Mouse (Mus musculus): Measurements from ENCODE around the gene Inf2. TPM values are rescaled to one million over a fixed set of nuclear protein-coding genes. Genes with fewer than 3 reads are reported as not detected.
A peak's percentile ranks its signal among the peaks of the same experiment; 100 is the strongest.

Inf2 gene
- total and polyA plus RNA-seq, 3 experiments: 26.1 to 122 (median 55.7) TPM

DNA sequence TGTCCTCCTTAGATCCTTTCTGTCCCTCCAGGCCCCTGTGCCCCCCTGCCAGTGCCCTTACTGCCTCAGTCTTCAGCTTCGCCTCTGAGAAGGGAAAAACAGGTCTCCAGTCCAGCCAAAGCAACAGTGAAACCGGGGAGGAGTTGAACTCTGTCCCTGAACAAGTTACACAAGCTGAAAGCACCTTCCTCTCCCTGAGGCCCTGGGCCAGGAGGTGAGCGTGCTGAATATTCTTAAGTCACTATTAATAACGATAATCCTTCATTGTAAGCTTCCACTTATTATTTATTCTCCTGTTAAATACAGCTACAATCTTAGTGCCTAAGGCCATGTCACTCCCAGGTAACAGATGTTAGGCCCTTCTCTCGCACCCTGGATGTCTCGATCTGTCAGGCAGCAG is 28.9 kb upstream of the Inf2 start:
- H3K79me2 ChIP-seq (ENCODE audit: control insufficient read depth, insufficient read depth, low read length, poor library complexity): no peaks in the 10 kb centered on the region
- peaks cover 4 to 7% of the 10 kb centered on the region in 2 experiments; a peak in 3 of 4 replicates for H3K27me3 ChIP-seq (ENCODE audit: control insufficient read depth in 1 of 2, insufficient read depth in 2 of 2, low read length in 2 of 2)
- no peak for TF ChIP-seq USF2 (IDR thresholded peaks at IDR 0.05; ENCODE audit: borderline replicate concordance in 1 of 2, insufficient read depth in 1 of 2, low read depth in 1 of 2, low read length in 2 of 2)
- TF ChIP-seq POLR2A (IDR thresholded peaks at IDR 0.05; ENCODE audit: control insufficient read depth in 1 of 2, insufficient read depth in 1 of 2, low read depth in 1 of 2, low read length in 2 of 2, poor library complexity in 1 of 2): no peak
- no peak for TF ChIP-seq BHLHE40 (IDR thresholded peaks at IDR 0.05; ENCODE audit: borderline replicate concordance, low read depth, low read length)
- no peak overlapping the region for H3K4me3 ChIP-seq (ENCODE audit: control insufficient read depth in 1 of 2, insufficient read depth in 1 of 2, low read depth in 2 of 2, low read length in 2 of 2)
- no peaks in the 10 kb centered on the region for H3K4me1 ChIP-seq (ENCODE audit: control insufficient read depth in 1 of 2, insufficient read depth in 2 of 2, low read length in 2 of 2)
- H3K36me3 ChIP-seq (ENCODE audit: control insufficient read depth in 1 of 2, insufficient read depth in 2 of 2, low read length in 2 of 2): no peaks in the 10 kb centered on the region
- H3K9ac ChIP-seq (ENCODE audit: control insufficient read depth, low read depth, low read length, poor library complexity, severe bottlenecking): no peak overlapping the region
- H3K27ac ChIP-seq (ENCODE audit: control insufficient read depth, low read depth, low read length): no peak overlapping the region
- H3K9me3 ChIP-seq (replicated peaks; ENCODE audit: insufficient read depth, low read length): no peaks in the 10 kb centered on the region
- no peak for DNase-seq (ENCODE audit: low read depth, low spot score)

DNA sequence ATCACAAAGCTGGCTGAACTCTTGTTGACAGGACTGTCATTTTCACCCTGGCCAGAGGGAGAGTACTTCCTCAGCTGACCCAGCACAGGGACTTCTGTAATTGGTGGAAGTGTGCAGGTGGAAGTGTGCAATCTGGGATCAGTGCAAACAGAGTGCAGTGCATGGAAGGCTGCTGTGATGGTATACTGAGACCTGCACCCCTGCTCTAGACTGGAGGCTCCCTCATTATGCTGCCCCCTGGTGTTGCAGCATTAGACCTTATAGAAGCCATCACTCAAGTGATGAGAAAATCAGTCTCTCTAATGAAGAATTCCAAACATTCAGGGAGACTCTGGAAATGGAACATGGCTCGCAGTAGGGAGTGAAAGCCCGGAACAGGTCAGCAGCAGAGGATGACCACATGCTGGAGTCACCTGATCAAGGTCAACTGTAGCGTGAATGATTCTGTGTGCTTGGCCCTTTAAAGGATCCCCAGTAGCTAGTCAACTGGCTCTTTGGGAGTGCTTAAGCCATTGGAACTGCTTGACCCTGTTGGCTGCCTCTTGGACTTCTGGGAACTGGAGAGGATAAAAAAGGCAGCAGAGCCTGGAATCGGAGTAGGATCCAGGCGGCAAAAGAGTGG is 28.3 kb upstream of the Inf2 start:
- H3K27ac ChIP-seq (ENCODE audit: control insufficient read depth, low read depth, low read length): no peak overlapping the region

DNA sequence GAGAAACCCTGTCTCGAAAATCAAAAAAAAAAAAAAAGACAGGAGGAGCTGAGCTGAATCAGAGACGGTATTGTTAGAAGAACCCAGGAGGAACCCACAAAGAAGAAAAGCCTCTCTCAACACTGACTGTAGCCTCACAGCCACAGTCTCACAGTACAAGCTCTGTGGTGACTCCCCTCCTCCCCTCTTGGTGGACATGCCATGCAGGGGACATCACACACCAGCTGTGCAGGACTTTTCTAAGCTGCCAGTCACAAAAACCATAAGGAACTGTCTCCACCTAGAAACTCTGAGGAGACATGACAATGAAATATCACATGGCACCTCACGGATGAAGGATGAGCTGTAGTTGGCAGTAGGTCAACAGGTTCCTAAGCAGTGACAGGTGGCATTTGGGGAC is 27.4 kb upstream of the Inf2 start:
- Histone ChIP-seq H3K36me3 (ENCODE audit: control insufficient read depth in 1 of 2, insufficient read depth in 2 of 2, low read length in 2 of 2) (no peaks in the 10 kb centered on the region), H3K27me3 (ENCODE audit: control insufficient read depth in 1 of 2, insufficient read depth in 2 of 2, low read length in 2 of 2) (peaks cover 4 to 7% of the 10 kb centered on the region in 2 experiments; a peak in 3 of 4 replicates), H3K4me3 (ENCODE audit: control insufficient read depth in 1 of 2, insufficient read depth in 1 of 2, low read depth in 2 of 2, low read length in 2 of 2) (no peak overlapping the region), H3K9me3 (replicated peaks; ENCODE audit: insufficient read depth, low read length) (no peaks in the 10 kb centered on the region), H3K27ac (ENCODE audit: control insufficient read depth, low read depth, low read length) (no peak overlapping the region), H3K79me2 (ENCODE audit: control insufficient read depth, insufficient read depth, low read length, poor library complexity) (no peaks in the 10 kb centered on the region), H3K4me1 (ENCODE audit: control insufficient read depth in 1 of 2, insufficient read depth in 2 of 2, low read length in 2 of 2) (no peaks in the 10 kb centered on the region), H3K9ac (ENCODE audit: control insufficient read depth, low read depth, low read length, poor library complexity, severe bottlenecking) (no peak overlapping the region)
- TF ChIP-seq POLR2AphosphoS2 (IDR thresholded peaks at IDR 0.05; ENCODE audit: low read length) (no peak), ELF1 (IDR thresholded peaks at IDR 0.05; ENCODE audit: low read depth, low read length) (no peak), TCF12 (IDR thresholded peaks at IDR 0.05; ENCODE audit: low read depth, low read length) (no peak), CHD2 (IDR thresholded peaks at IDR 0.05; ENCODE audit: low read length) (no peak), POLR2AphosphoS5 (IDR thresholded peaks at IDR 0.05; ENCODE audit: borderline replicate concordance, low read depth, low read length) (no peak), GABPA (IDR thresholded peaks at IDR 0.05; ENCODE audit: low read depth, low read length) (no peak), USF1 (IDR thresholded peaks at IDR 0.05; ENCODE audit: low read depth, low read length) (no peak), CHD1 (IDR thresholded peaks at IDR 0.05; ENCODE audit: low read depth, low read length) (no peak), ZKSCAN1 (IDR thresholded peaks at IDR 0.05; ENCODE audit: low read depth, low read length) (no peak), JUND (IDR thresholded peaks at IDR 0.05; ENCODE audit: low read depth, low read length) (no peak), MYB (IDR thresholded peaks at IDR 0.05; ENCODE audit: low read depth, low read length) (no peak), ZMIZ1 (IDR thresholded peaks at IDR 0.05; ENCODE audit: low read depth, low read length) (no peak), NRF1 (IDR thresholded peaks at IDR 0.05; ENCODE audit: insufficient read depth, low read depth, low read length, poor library complexity, severe bottlenecking) (no peak)
- no peak for DNase-seq (ENCODE audit: low read depth, low spot score)

More for the DNA sequence above, 28.3 kb upstream of the Inf2 start:
- H3K4me3 ChIP-seq (ENCODE audit: control insufficient read depth in 1 of 2, insufficient read depth in 1 of 2, low read depth in 2 of 2, low read length in 2 of 2): no peak overlapping the region
- H3K36me3 ChIP-seq (ENCODE audit: control insufficient read depth in 1 of 2, insufficient read depth in 2 of 2, low read length in 2 of 2): no peaks in the 10 kb centered on the region
- H3K9ac ChIP-seq (ENCODE audit: control insufficient read depth, low read depth, low read length, poor library complexity, severe bottlenecking): no peak overlapping the region
- peak; percentile 55 for DNase-seq (ENCODE audit: low read depth, low spot score)
- H3K79me2 ChIP-seq (ENCODE audit: control insufficient read depth, insufficient read depth, low read length, poor library complexity): no peaks in the 10 kb centered on the region
- TF ChIP-seq HCFC1 (IDR thresholded peaks at IDR 0.05; ENCODE audit: low read depth, low read length) (no peak), RAD21 (IDR thresholded peaks at IDR 0.05; ENCODE audit: low read depth, low read length) (peak; percentile 12; the same call in 1 of the 2 replicates), MYB (IDR thresholded peaks at IDR 0.05; ENCODE audit: low read depth, low read length) (no peak), SMC3 (IDR thresholded peaks at IDR 0.05; ENCODE audit: low read depth, low read length) (peak; percentile 62), TCF12 (IDR thresholded peaks at IDR 0.05; ENCODE audit: low read depth, low read length) (no peak), ELF1 (IDR thresholded peaks at IDR 0.05; ENCODE audit: low read depth, low read length) (no peak), CTCF (IDR thresholded peaks at IDR 0.05 in 2 of 3, conservative IDR thresholded peaks at IDR 0.05 in 1 of 3; ENCODE audit: control insufficient read depth in 1 of 3, insufficient read depth in 1 of 3, low read depth in 2 of 3, low read length in 3 of 3, poor library complexity in 1 of 3, severe bottlenecking in 1 of 3) (peak in 1 of 3 experiments; percentile 70; a peak in 2 of 6 replicates), TBP (IDR thresholded peaks at IDR 0.05; ENCODE audit: low read depth, low read length) (no peak)
- H3K27me3 ChIP-seq (ENCODE audit: control insufficient read depth in 1 of 2, insufficient read depth in 2 of 2, low read length in 2 of 2): peaks cover 4 to 7% of the 10 kb centered on the region in 2 experiments; a peak in 3 of 4 replicates
- H3K9me3 ChIP-seq (replicated peaks; ENCODE audit: insufficient read depth, low read length): no peaks in the 10 kb centered on the region
- H3K4me1 ChIP-seq (ENCODE audit: control insufficient read depth in 1 of 2, insufficient read depth in 2 of 2, low read length in 2 of 2): no peaks in the 10 kb centered on the region

All from MEL (cell line).